Mouse (Mus musculus): Measurements from ENCODE around the gene Ptpdc1.

The Ptpdc1 gene

GRCm38 (mm10) chr13:48582688-48583379, 42.6 kb downstream of the Ptpdc1 start:
- no peak for DNase-seq

GRCm38 (mm10) chr13:48578616-48579015, 46.8 kb downstream of the Ptpdc1 start:
- DNase-seq = no peak

- no peak for DNase-seq
Observed at GRCm38 (mm10) chr13:48577836-48578235, 47.6 kb downstream of the Ptpdc1 start.

- DNase-seq = no peak
Observed at GRCm38 (mm10) chr13:48577007-48577406, 48.5 kb downstream of the Ptpdc1 start.

GRCm38 (mm10) chr13:48574718-48575117, 50.7 kb downstream of the Ptpdc1 start:
- no peak for DNase-seq

GRCm38 (mm10) chr13:48573525-48574355, 51.7 kb downstream of the Ptpdc1 start:
- DNase-seq = peak; percentile 41

- peak; percentile 71 for DNase-seq
Observed at GRCm38 (mm10) chr13:48572127-48572526, 53.3 kb downstream of the Ptpdc1 start.

GRCm38 (mm10) chr13:48571298-48571697, 54.2 kb downstream of the Ptpdc1 start:
- DNase-seq = no peak

GRCm38 (mm10) chr13:48569576-48570132, 55.8 kb downstream of the Ptpdc1 start:
- no peak for DNase-seq

GRCm38 (mm10) chr13:48567646-48568045, 57.8 kb downstream of the Ptpdc1 start:
- DNase-seq = no peak

GRCm38 (mm10) chr13:48566116-48566935, 59.1 kb downstream of the Ptpdc1 start:
- DNase-seq = peak; percentile 94

GRCm38 (mm10) chr13:48564881-48565600, 60.4 kb downstream of the Ptpdc1 start:
- no peak for DNase-seq

GRCm38 (mm10) chr13:48562336-48562735, 63.1 kb downstream of the Ptpdc1 start:
- no peak for DNase-seq

- DNase-seq = no peak
Observed at GRCm38 (mm10) chr13:48561481-48561880, 64.0 kb downstream of the Ptpdc1 start.

- DNase-seq = no peak
Observed at GRCm38 (mm10) chr13:48555976-48556375, 69.5 kb downstream of the Ptpdc1 start.

GRCm38 (mm10) chr13:48554552-48554951, 70.9 kb downstream of the Ptpdc1 start:
- no peak for DNase-seq

GRCm38 (mm10) chr13:48553511-48553910, 72.0 kb downstream of the Ptpdc1 start:
- no peak for DNase-seq

- DNase-seq = peak; percentile 94
Observed at GRCm38 (mm10) chr13:48552181-48553090, 73.0 kb downstream of the Ptpdc1 start.

- DNase-seq = no peak
Observed at GRCm38 (mm10) chr13:48548296-48548695, 77.2 kb downstream of the Ptpdc1 start.

- DNase-seq = no peak
Observed at GRCm38 (mm10) chr13:48547623-48548022, 77.8 kb downstream of the Ptpdc1 start.

GRCm38 (mm10) chr13:48546330-48546917, 79.0 kb downstream of the Ptpdc1 start:
- DNase-seq = peak; percentile 99

All from lung, postnatal 14 days (tissue).